Mouse (Mus musculus) T-helper 2 cell (primary cell): ENCODE measurements around the gene Kif26b.

Source experiments
- in situ Hi-C: fragments of 300-600 bp; cut with MboI, MseI; formaldehyde crosslinking; loops from one replicate; pipeline ENCODE4 v1.15.1; 2025; ENCODE audit warnings: high pct_unique_total_duplicates

Kif26b gene

GRCm38 (mm10) chr1:178528431-178529351 lies at the start of gene Kif26b:
Kif26b (plus strand) TSS chr1:178529125.
- in situ Hi-C loops, result loop anchor here (5.0 to 25.0 kb wide), 3 partner anchors 434 to 1809 kb away; partner anchors contain the start of gene Itpkb

GRCm38 (mm10) chr1:178483854-178484253 lies 45.1 kb upstream of the Kif26b start:
- in situ Hi-C loops, result no loop called here

- in situ Hi-C loops, result no loop called here
Observed at GRCm38 (mm10) chr1:178485138-178485867, 43.6 kb upstream of the Kif26b start.

GRCm38 (mm10) chr1:178485868-178486220 lies 43.1 kb upstream of the Kif26b start:
- in situ Hi-C loops, result no loop called here

GRCm38 (mm10) chr1:178486828-178487227 lies 42.1 kb upstream of the Kif26b start:
- in situ Hi-C loops, result no loop called here

GRCm38 (mm10) chr1:178489127-178489526 lies 39.8 kb upstream of the Kif26b start:
- in situ Hi-C loops, result no loop called here

- in situ Hi-C loops, result no loop called here
Observed at GRCm38 (mm10) chr1:178491733-178492132, 37.2 kb upstream of the Kif26b start.

GRCm38 (mm10) chr1:178492493-178492892 lies 36.4 kb upstream of the Kif26b start:
- in situ Hi-C loops, result no loop called here

GRCm38 (mm10) chr1:178496186-178496585 lies 32.7 kb upstream of the Kif26b start:
- in situ Hi-C loops, result no loop called here

- in situ Hi-C loops, result no loop called here
Observed at GRCm38 (mm10) chr1:178496841-178497240, 32.1 kb upstream of the Kif26b start.

- in situ Hi-C loops, result no loop called here
Observed at GRCm38 (mm10) chr1:178506938-178507337, 22.0 kb upstream of the Kif26b start.

GRCm38 (mm10) chr1:178512323-178513031 lies 16.4 kb upstream of the Kif26b start:
- in situ Hi-C loops, result no loop called here

- in situ Hi-C loops, result no loop called here
Observed at GRCm38 (mm10) chr1:178513954-178514353, 15.0 kb upstream of the Kif26b start.

- in situ Hi-C loops, result no loop called here
Observed at GRCm38 (mm10) chr1:178515839-178516238, 13.1 kb upstream of the Kif26b start.

GRCm38 (mm10) chr1:178522389-178522788 lies 6.5 kb upstream of the Kif26b start:
- in situ Hi-C loops, result no loop called here

- in situ Hi-C loops, result no loop called here
Observed at GRCm38 (mm10) chr1:178523152-178523551, 5.8 kb upstream of the Kif26b start.

- in situ Hi-C loops, result loop anchor here (5.0 to 25.0 kb wide), 3 partner anchors 435 to 1810 kb away; partner anchors contain the start of gene Itpkb
Observed at GRCm38 (mm10) chr1:178527185-178527546, 1.8 kb upstream of the Kif26b start.

GRCm38 (mm10) chr1:178527547-178528361 lies 1.2 kb upstream of the Kif26b start:
- in situ Hi-C loops, result loop anchor here (5.0 to 25.0 kb wide), 3 partner anchors 435 to 1810 kb away; partner anchors contain the start of gene Itpkb

GRCm38 (mm10) chr1:178529512-178530300 lies 781 bp downstream of the Kif26b start:
- in situ Hi-C loops, result loop anchor here (5.0 to 25.0 kb wide), 3 partner anchors 433 to 1808 kb away; partner anchors contain the start of gene Itpkb
